Mouse (Mus musculus): ENCODE measurements at regions not wholly inside any gene's neighbourhood (a gene's known extent, or its start where the extent isn't known, plus 50 kb on each side); places are given as distances from the start of the nearest gene placed in this dataset.

DNA sequence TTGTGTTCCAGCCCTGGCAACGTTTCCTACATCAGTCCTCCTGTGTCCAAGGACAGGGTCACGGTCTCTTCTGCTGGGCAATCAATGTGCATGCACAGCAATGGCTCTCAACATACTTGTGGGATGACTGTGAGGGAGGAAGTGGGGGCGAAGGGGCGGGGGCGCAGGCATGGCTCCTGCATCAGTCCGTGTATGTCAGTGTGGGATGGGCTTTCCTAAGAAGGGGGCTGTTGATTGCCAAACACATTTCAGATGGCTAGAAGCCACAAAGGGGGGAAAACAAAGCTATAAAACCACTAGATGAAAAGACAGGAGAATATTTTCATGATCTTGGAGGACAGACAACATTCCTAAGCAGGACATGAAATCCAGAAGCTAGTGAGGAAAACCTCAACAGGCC lies 99.4 kb upstream of the Gli2 start:
- Histone ChIP-seq H3K27me3 (no peaks in the 10 kb centered on the region), H3K4me2 (no peak overlapping the region), H3K36me3 (no peaks in the 10 kb centered on the region), H3K9ac (no peak overlapping the region), H3K9me3 (replicated peaks) (0 out of 2 replicates have a peak, but pooled peaks cover 2% of the 10 kb centered on the region), H3K27ac (no peak overlapping the region), H3K4me3 (replicated peaks) (no peak overlapping the region), H3K4me1 (replicated peaks) (no peaks in the 10 kb centered on the region)
- DNase-seq, result no peak
- ATAC-seq (ENCODE audit: low read depth), result no peak
- 66% methylated on average over 6 of the region's 6 CpGs for WGBS (ENCODE audit: insufficient replicate concordance)

DNA sequence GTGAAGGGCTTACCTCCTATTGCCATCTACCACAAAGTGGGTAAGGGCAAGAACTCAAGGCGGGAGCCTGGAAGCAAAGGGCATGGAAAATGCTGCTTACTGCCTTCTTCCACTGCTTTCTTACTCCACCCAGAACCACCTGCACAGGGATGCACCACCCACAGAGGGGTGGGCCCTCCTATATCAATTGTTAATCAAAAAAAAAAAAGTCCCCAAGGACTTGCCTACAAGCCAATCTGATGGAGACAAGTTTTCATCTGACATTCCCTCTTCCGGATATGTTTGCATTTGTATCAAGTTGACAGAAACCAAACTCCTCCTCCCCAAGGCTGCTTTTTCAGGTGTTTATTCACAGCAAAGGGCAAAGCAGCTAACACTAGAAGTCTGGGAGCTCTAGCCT lies 94.1 kb upstream of the Gli2 start:
- Histone ChIP-seq H3K9me3 (replicated peaks) (no peaks in the 10 kb centered on the region), H3K4me2 (no peak overlapping the region), H3K27me3 (no peaks in the 10 kb centered on the region), H3K36me3 (no peaks in the 10 kb centered on the region), H3K9ac (no peak overlapping the region), H3K4me3 (replicated peaks) (no peak overlapping the region), H3K27ac (no peak overlapping the region), H3K4me1 (replicated peaks) (no peaks in the 10 kb centered on the region)
- ATAC-seq (ENCODE audit: low read depth) (no peak), DNase-seq (no peak)
- WGBS (ENCODE audit: insufficient replicate concordance), result 68% methylated on average over 2 of the region's 2 CpGs

DNA sequence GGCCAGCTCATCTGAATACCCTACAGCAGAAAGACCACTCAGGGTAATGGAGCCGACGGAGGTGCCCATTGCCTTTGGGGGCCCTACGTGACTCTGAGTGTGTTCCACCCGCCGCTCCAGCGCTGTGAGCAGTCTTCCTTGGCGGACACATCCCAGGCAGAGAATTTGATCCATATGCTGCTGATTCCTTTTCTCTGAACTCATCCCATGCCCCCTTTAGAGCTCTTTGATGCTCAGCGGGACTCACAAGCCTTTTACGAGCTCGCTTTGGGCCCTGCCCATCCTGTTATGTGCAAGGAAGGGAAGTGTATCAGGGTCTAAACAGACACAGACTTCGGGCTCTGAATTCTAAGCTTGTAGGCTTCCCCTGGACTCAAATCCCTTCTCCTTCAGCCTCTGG lies 90.4 kb upstream of the Gli2 start:
- no peaks in the 10 kb centered on the region for H3K36me3 ChIP-seq
- no peaks in the 10 kb centered on the region for H3K9me3 ChIP-seq (replicated peaks)
- WGBS (ENCODE audit: insufficient replicate concordance), result 61% methylated on average over 11 of the region's 11 CpGs
- DNase-seq, result no peak
- no peak overlapping the region for H3K4me2 ChIP-seq
- H3K27ac ChIP-seq, result no peak overlapping the region
- H3K9ac ChIP-seq, result no peak overlapping the region
- H3K27me3 ChIP-seq, result no peaks in the 10 kb centered on the region
- no peak for ATAC-seq (ENCODE audit: low read depth)
- no peaks in the 10 kb centered on the region for H3K4me1 ChIP-seq (replicated peaks)
- no peak overlapping the region for H3K4me3 ChIP-seq (replicated peaks)

DNA sequence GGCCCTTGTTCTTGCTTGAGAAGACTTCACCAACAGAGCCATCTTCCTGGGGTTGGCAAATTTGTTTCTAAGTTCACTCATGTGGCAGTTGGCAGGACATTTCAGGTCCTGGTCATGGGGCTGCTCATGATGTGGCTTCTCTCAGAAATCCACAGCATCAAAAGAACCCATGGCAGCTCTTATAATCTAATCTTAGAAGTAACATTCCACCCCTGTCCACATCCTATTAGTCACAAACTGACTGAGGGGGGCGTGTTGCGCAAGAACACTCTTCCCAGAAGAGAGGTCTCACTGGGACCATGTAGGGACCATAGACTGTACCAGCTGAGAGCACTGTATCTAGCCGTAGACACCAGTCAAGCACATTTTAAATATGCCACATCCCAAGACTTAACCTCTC lies 75.6 kb upstream of the Gli2 start:
- Histone ChIP-seq H3K27ac (no peak overlapping the region), H3K9me3 (replicated peaks) (no peaks in the 10 kb centered on the region)
- 63% methylated on average over 3 of the region's 3 CpGs for WGBS (ENCODE audit: insufficient replicate concordance)

DNA sequence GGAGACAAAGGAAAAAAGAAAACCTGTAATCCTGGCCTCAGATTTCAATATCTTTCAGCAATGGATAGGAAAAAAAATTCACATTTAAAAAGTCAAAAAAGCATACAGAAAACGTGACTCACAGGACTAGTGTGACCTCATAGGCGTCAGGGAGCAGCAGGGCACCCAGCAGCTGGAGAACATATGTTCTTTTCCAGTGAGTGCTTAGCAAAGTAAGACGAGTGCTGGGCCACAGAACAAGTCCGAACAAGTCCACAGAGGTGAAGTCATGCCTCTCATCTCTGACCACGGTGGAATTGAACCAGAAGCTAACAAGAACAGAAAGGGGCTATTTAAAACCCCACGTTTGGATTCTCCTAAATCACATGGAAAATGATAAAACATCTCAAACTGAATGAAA lies 72.1 kb upstream of the Gli2 start:
- H3K36me3 ChIP-seq, result no peaks in the 10 kb centered on the region
- no peak overlapping the region for H3K4me2 ChIP-seq
- H3K27ac ChIP-seq, result no peak overlapping the region
- H3K9ac ChIP-seq, result no peak overlapping the region
- 54% methylated on average over 6 of the region's 6 CpGs for WGBS (ENCODE audit: insufficient replicate concordance)
- no peak for DNase-seq
- H3K4me1 ChIP-seq (replicated peaks), result no peaks in the 10 kb centered on the region
- H3K27me3 ChIP-seq, result no peaks in the 10 kb centered on the region
- no peaks in the 10 kb centered on the region for H3K9me3 ChIP-seq (replicated peaks)
- no peak for ATAC-seq (ENCODE audit: low read depth)
- no peak overlapping the region for H3K4me3 ChIP-seq (replicated peaks)

More for the DNA sequence above, 75.6 kb upstream of the Gli2 start:
- H3K9ac ChIP-seq, result no peak overlapping the region
- H3K4me3 ChIP-seq (replicated peaks), result no peak overlapping the region
- no peak for DNase-seq
- H3K36me3 ChIP-seq, result no peaks in the 10 kb centered on the region
- no peak for ATAC-seq (ENCODE audit: low read depth)
- no peak overlapping the region for H3K4me2 ChIP-seq
- no peaks in the 10 kb centered on the region for H3K27me3 ChIP-seq
- no peaks in the 10 kb centered on the region for H3K4me1 ChIP-seq (replicated peaks)

DNA sequence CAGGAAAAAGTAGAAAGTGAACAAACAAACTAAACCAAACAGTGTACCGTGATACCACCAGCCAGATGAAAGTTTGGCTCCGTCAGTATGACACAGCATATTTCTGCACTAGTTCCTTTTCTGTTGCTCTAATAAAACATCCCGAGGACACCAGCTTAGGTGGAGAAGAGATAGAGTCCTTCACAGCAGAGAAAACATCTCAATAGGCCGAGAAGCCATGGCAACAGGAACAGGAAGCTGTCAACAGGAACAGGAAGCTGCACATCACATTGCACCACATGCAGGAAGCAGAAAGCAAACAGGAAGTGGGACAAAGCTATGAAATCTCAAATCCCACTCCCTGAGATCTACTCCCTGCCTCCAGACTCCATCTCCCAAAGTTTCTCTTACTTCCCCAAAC lies 71.4 kb upstream of the Gli2 start:
- H3K9ac ChIP-seq, result no peak overlapping the region
- H3K4me1 ChIP-seq (replicated peaks), result no peaks in the 10 kb centered on the region
- ATAC-seq (ENCODE audit: low read depth), result no peak
- H3K4me3 ChIP-seq (replicated peaks), result no peak overlapping the region
- no peaks in the 10 kb centered on the region for H3K9me3 ChIP-seq (replicated peaks)
- WGBS (ENCODE audit: insufficient replicate concordance), result 36% methylated on average over 4 of the region's 4 CpGs
- H3K4me2 ChIP-seq, result no peak overlapping the region
- no peak overlapping the region for H3K27ac ChIP-seq
- no peaks in the 10 kb centered on the region for H3K36me3 ChIP-seq
- H3K27me3 ChIP-seq, result no peaks in the 10 kb centered on the region
- DNase-seq, result no peak

DNA sequence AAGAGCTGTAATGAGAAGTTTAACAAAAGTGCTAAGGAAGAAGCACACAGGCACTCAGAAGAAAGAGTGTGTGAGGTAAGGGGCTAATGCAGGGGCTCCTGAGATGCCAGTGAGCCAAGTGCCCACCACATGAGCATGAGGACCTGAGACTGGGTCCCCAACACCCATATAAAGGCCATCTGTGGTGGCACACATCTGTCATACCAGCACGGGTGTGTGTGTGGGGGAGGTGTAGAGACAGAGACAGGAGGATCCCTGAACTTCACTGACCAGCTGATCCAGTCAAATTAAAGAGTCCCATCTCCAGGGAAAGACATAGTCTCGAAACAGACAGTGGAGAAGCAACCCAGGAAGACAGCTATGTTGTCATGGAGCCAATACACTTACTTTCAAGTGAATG lies 70.6 kb upstream of the Gli2 start:
- DNase-seq, result no peak
- no peak for ATAC-seq (ENCODE audit: low read depth)
- Histone ChIP-seq H3K27me3 (no peaks in the 10 kb centered on the region), H3K9ac (no peak overlapping the region), H3K9me3 (replicated peaks) (no peaks in the 10 kb centered on the region), H3K36me3 (no peaks in the 10 kb centered on the region), H3K27ac (no peak overlapping the region), H3K4me1 (replicated peaks) (no peaks in the 10 kb centered on the region), H3K4me3 (replicated peaks) (no peak overlapping the region), H3K4me2 (no peak overlapping the region)
- 53% methylated on average over 2 of the region's 2 CpGs for WGBS (ENCODE audit: insufficient replicate concordance)

DNA sequence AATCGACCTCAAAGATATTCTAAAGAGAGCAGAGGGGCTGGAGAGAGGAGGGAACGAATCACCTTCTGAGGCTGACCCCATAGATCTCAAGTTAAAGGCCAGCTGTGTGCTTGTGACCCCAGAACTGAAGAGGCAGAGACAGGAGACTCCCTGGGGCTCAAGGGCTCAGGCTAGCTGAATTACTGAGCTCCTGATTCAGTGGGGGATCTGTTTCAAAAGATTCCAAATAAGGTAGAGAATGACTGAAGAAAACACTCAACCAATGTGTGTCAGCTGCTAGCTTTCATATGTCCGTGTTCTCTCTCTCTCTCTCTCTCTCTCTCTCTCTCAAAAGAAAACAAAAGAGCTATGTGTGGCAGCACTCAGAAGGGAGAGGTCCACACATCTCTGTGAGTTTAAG lies 70.0 kb upstream of the Gli2 start:
- 36% methylated on average over 3 of the region's 3 CpGs for WGBS (ENCODE audit: insufficient replicate concordance)
- H3K9ac ChIP-seq, result no peak overlapping the region
- no peaks in the 10 kb centered on the region for H3K9me3 ChIP-seq (replicated peaks)
- H3K27ac ChIP-seq, result no peak overlapping the region
- H3K4me1 ChIP-seq (replicated peaks), result no peaks in the 10 kb centered on the region
- H3K36me3 ChIP-seq, result no peaks in the 10 kb centered on the region
- H3K27me3 ChIP-seq, result no peaks in the 10 kb centered on the region
- no peak overlapping the region for H3K4me2 ChIP-seq
- no peak for ATAC-seq (ENCODE audit: low read depth)
- DNase-seq, result no peak
- H3K4me3 ChIP-seq (replicated peaks), result no peak overlapping the region

DNA sequence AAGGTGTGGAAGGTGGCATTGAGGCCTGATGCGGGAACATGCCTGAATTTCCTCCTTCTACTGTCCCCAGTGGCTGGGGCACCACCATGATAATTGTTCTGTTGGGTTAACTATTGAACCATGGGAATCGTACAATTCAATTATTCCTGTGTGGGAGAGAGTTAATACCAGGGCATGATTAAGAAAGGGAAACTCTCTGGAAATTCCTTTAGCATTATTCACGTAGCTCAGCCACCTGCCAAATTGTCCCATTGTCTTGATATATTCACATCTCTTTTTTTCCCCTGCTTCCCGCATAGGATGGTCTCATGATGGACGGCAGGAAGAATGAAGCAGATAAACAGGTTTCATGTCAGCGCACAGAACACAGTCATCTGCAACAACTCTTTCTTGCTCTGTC lies 69.6 kb upstream of the Gli2 start:
- no peaks in the 10 kb centered on the region for H3K27me3 ChIP-seq
- no peak overlapping the region for H3K4me3 ChIP-seq (replicated peaks)
- H3K9me3 ChIP-seq (replicated peaks), result no peaks in the 10 kb centered on the region
- no peaks in the 10 kb centered on the region for H3K36me3 ChIP-seq
- no peak overlapping the region for H3K4me2 ChIP-seq
- DNase-seq, result no peak
- 57% methylated on average over 6 of the region's 6 CpGs for WGBS (ENCODE audit: insufficient replicate concordance)
- H3K9ac ChIP-seq, result no peak overlapping the region
- H3K4me1 ChIP-seq (replicated peaks), result no peaks in the 10 kb centered on the region
- no peak overlapping the region for H3K27ac ChIP-seq
- no peak for ATAC-seq (ENCODE audit: low read depth)

DNA sequence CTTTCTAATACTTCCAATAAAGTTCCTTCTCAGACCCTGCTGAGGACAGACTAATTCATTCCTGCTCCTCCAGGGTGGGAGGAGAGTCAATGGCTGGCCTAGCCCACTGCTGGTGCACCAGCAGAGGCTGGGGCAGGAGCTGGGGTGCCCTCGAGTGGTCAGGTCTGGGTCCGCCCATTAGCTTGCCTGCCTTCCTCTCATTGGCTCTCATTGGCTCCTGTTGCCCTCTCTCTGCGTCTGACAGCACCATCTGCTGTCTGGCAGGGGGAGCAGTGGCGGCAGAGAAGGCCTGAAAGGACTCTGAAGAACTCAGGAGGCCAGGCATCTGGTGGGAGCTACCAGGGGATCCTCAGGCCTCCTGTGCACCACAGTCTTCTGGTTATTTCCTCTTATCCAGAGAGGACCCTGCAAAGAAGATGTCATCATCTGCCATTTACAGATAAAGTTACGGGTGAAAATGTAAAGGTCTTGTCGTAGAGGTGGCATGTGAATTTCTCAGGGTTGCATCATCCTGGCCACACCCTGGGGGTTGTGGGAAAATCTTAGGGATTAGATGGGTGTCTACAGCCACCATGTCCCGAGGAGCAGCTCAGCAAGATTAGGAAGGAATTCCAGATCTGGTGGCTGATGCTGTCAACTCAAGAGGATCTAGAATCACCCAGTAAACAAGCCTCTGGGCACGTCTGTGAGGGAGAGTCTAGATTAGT lies 66.6 kb upstream of the Gli2 start:
- H3K4me2 ChIP-seq, result no peak overlapping the region
- no peaks in the 10 kb centered on the region for H3K36me3 ChIP-seq
- no peak for ATAC-seq (ENCODE audit: low read depth)
- no peak for DNase-seq
- no peaks in the 10 kb centered on the region for H3K4me1 ChIP-seq (replicated peaks)
- H3K27me3 ChIP-seq, result no peaks in the 10 kb centered on the region
- no peak overlapping the region for H3K4me3 ChIP-seq (replicated peaks)
- no peak overlapping the region for H3K9ac ChIP-seq
- H3K27ac ChIP-seq, result no peak overlapping the region
- WGBS (ENCODE audit: insufficient replicate concordance), result 30% methylated on average over 8 of the region's 8 CpGs
- H3K9me3 ChIP-seq (replicated peaks), result no peaks in the 10 kb centered on the region

DNA sequence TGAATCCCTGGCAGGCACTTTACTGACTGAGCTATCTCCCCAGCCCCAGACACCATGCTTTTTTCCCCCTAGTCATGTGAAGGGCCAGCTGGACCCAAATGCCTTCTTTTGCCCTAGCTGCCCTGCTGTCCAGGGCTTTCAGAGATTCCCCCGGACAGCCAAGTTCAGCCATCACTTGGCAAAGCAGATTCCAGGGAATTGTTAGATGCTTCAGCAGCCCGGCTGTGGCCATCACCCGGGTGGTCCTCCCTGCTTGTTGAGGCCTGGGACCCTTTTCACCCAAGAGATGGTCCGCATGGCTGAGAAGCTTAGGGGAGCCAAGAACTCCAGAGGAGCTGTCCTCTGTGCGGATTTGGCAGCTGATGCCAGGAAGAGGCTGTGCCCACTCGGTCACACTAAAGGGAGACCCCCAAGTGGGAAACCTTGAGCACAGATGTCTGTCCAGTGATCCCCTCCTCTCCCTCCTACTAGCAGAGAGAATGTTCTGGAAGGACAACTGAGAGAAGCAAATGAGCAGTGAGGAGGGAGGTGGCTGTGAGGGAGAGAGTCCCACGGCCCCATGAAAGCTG lies 61.8 kb upstream of the Gli2 start:
- Histone ChIP-seq H3K9me3 (replicated peaks) (no peaks in the 10 kb centered on the region), H3K9ac (no peak overlapping the region), H3K36me3 (no peaks in the 10 kb centered on the region), H3K27me3 (no peaks in the 10 kb centered on the region), H3K4me1 (replicated peaks) (no peaks in the 10 kb centered on the region), H3K4me3 (replicated peaks) (no peak overlapping the region), H3K27ac (no peak overlapping the region), H3K4me2 (no peak overlapping the region)
- DNase-seq (no peak), ATAC-seq (ENCODE audit: low read depth) (no peak)
- WGBS (ENCODE audit: insufficient replicate concordance), result 61% methylated on average over 7 of the region's 7 CpGs

DNA sequence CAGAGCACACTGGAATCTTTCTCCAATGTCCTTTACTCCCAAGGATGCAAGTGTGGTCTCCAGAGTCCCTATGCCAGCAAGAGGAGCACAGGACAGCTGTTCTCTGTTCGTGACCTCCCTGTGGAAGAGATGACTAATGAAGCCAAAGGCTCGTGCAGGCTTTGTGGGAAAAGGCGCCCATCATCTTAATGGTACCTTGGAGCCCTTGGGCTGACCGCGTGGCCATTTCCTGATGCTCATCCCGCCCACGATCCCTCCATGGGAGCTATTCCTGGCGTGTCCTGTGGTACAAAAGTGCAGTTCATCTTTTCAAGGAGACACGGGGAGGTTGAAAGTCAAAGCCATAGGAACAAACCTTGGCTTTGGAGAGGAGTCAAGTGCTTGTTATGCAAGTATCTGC lies 55.2 kb upstream of the Gli2 start:
- 68% methylated on average over 9 of the region's 9 CpGs for WGBS (ENCODE audit: insufficient replicate concordance)
- Histone ChIP-seq H3K4me3 (replicated peaks) (no peak overlapping the region), H3K9ac (no peak overlapping the region), H3K4me2 (no peak overlapping the region), H3K27ac (no peak overlapping the region), H3K4me1 (replicated peaks) (no peaks in the 10 kb centered on the region), H3K36me3 (no peaks in the 10 kb centered on the region), H3K27me3 (no peaks in the 10 kb centered on the region), H3K9me3 (replicated peaks) (no peaks in the 10 kb centered on the region)
- no peak for ATAC-seq (ENCODE audit: low read depth)
- no peak for DNase-seq

Data from liver, embryonic 13.5 days (tissue).